Mouse (Mus musculus) midbrain, embryonic 11.5 days (tissue): ENCODE measurements around the gene Ppp1r13l. TPM values are rescaled to one million over a fixed set of nuclear protein-coding genes. Genes with fewer than 3 reads are reported as not detected.

Experiments
- ATAC-seq: fragments of 200-750 bp; cut with Nextera tagmentation; 2 replicates; pipeline ENCODE4 v1.8.0; 2017; ENCODE audit warnings: moderate TSS enrichment, moderate library complexity; ENCODE audit not compliant: low FRiP score
- DNase-seq: peaks from one replicate; pipeline ENCODE4 v3.0.0; 2015; ENCODE audit warnings: low spot score; ENCODE audit errors: missing footprints
- H3K27ac ChIP-seq: fragments of 300-500 bp; sonication (generic); 2 replicates; pipeline ENCODE4 v1.5.1; 2014; ENCODE audit warnings: low read depth, low read length
- H3K27me3 ChIP-seq: fragments of 300-500 bp; sonication (generic); 2 replicates; pipeline ENCODE4 v1.6.1; 2014; ENCODE audit warnings: mild to moderate bottlenecking, low read length, moderate library complexity, mixed read lengths; ENCODE audit not compliant: control insufficient read depth, insufficient read depth
- H3K36me3 ChIP-seq: fragments of 300-500 bp; sonication (generic); 2 replicates; pipeline ENCODE4 v1.6.1; 2014; ENCODE audit warnings: mild to moderate bottlenecking, low read length, moderate library complexity, mixed read lengths; ENCODE audit not compliant: control insufficient read depth, insufficient read depth
- H3K4me1 ChIP-seq: fragments of 300-500 bp; sonication (generic); 2 replicates; pipeline ENCODE4 v1.6.1; 2014; ENCODE audit warnings: low read length; ENCODE audit not compliant: control insufficient read depth, insufficient read depth
- H3K4me2 ChIP-seq: fragments of 300-500 bp; sonication (generic); 2 replicates; pipeline ENCODE4 v1.6.1; 2014; ENCODE audit warnings: mild to moderate bottlenecking, moderate library complexity
- H3K4me3 ChIP-seq: fragments of 300-500 bp; sonication (generic); 2 replicates; pipeline ENCODE4 v1.5.1; 2014; ENCODE audit warnings: low read depth, low read length
- H3K9ac ChIP-seq: fragments of 300-500 bp; sonication (generic); 2 replicates; pipeline ENCODE4 v1.6.1; 2014; ENCODE audit warnings: low read length
- H3K9me3 ChIP-seq: fragments of 300-500 bp; sonication (generic); 2 replicates; pipeline ENCODE4 v1.6.1; 2016; ENCODE audit warnings: low read length; ENCODE audit not compliant: control insufficient read depth
- WGBS: fragments of 180-500 bp; shearing (Covaris S2); extraction: QIAGEN DNeasy Blood & Tissue Kit; methylation state at CpG from one replicate; pipeline ENCODE4 v1.1.7; 2014; 5-methylcytosine and 5-hydroxymethylcytosine counted together
- polyA plus RNA-seq: library from polyadenylated mRNA; unstranded; fragments of >200 nt; fragmentation: Nextera tagmentation; extraction: Ambion mirVana; gene quantifications from 2 replicates; pipeline ENCODE4 v1.2.1, GENCODE M21; 2014

Gene Ppp1r13l
- polyA plus RNA-seq, 1 experiment from 2014 or later, result 3.0 TPM

DNA sequence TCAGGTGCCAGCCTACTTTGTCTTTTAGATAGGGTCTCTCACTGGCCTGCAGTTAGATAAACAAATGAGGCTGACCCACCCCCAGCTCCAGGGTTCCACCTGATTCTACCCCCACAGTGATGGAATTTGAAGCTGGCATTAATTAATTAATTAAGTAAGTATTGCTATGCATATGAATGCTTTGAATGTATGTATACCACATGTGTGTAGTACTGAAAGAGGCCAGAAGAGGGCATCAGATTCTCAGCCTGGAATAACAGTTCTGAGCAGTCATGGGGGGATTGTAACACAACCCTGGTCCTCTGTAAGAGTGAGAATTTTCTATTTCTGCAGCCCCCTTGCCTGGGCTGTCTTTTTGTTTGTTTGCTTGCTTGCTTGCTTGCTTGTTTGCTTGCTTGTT lies 31.1 kb upstream of the Ppp1r13l start:
- no peak overlapping the region for H3K4me2 ChIP-seq
- H3K4me1 ChIP-seq, result peaks cover 12% of the 10 kb centered on the region; the same call in 1 of the 2 replicates
- no peak for DNase-seq
- no peaks in the 10 kb centered on the region for H3K9me3 ChIP-seq
- H3K9ac ChIP-seq, result no peak overlapping the region
- ATAC-seq, result no peak
- H3K4me3 ChIP-seq, result no peak overlapping the region
- H3K27ac ChIP-seq, result no peak overlapping the region
- no peaks in the 10 kb centered on the region for H3K36me3 ChIP-seq
- H3K27me3 ChIP-seq, result no peaks in the 10 kb centered on the region

DNA sequence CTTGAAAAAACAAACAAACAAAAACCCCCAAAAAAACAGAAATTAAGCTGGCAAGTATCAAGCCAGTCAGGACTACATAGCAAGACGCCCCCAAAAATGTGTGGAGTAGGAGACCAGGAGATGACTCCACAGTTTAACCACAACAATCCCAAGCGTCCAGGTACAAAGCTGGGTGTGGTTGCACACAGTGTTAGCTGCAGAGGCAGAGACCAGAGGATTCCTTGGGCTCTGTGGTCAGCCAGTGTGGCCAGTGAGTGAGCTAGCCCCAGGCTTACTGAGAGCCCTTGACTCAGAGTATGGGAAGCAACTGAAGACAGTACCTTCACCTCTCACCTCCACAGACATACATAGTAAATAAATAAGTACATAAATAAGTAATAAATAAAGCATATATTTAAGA lies 27.6 kb upstream of the Ppp1r13l start:
- ATAC-seq, result no peak
- Histone ChIP-seq H3K4me3 (no peak overlapping the region), H3K36me3 (no peaks in the 10 kb centered on the region), H3K4me1 (peaks cover 6% of the 10 kb centered on the region; the same call in 1 of the 2 replicates), H3K27me3 (no peaks in the 10 kb centered on the region), H3K9me3 (no peaks in the 10 kb centered on the region), H3K9ac (no peak overlapping the region), H3K4me2 (no peak overlapping the region), H3K27ac (no peak overlapping the region)
- no peak for DNase-seq
- WGBS, result 65% methylated on average over 2 of the region's 2 CpGs

DNA sequence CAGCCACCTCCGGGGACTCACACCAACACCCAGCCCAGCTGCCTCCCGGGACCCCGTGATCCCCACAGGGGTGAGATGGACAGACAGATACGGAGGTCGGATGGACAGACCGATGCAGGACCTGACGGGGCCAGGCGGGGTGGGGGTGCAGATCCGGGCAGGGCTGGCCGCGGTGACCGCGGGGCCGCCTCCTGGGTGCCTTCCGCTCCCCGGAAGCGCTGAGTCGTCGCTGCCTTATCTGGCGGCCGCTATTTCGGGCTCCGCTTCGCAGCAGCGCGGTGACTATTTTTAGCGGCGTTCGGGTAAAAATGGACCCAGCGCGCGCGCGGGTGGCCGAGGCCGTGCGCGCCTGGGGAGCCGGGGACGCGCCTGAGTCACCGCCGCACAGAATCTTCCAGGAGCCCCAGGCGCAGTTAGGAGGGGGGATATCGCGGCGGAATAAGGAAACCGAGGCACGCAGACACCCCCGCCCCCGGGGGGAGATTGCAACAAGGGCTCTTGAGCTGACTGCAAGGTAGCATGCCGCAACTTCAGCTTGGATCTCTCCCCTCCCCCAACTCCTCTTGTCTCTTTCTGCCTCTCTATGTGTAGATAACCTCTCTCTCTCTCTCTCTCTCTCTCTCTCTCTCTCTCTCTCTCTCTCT lies 26.7 kb upstream of the Ppp1r13l start:
- ATAC-seq (peak; percentile 62), DNase-seq (peak; percentile 96)
- Histone ChIP-seq H3K4me2 (peak overlapping the region; percentile 87), H3K4me1 (peaks cover 4% of the 10 kb centered on the region; the same call in 1 of the 2 replicates), H3K36me3 (no peaks in the 10 kb centered on the region), H3K9ac (peak overlapping the region; percentile 83), H3K27me3 (no peaks in the 10 kb centered on the region), H3K9me3 (no peaks in the 10 kb centered on the region), H3K4me3 (peak overlapping the region; percentile 60), H3K27ac (no peak overlapping the region; the same call in 1 of the 2 replicates)
- under 1% methylated on average over 52 of the region's 52 CpGs for WGBS

DNA sequence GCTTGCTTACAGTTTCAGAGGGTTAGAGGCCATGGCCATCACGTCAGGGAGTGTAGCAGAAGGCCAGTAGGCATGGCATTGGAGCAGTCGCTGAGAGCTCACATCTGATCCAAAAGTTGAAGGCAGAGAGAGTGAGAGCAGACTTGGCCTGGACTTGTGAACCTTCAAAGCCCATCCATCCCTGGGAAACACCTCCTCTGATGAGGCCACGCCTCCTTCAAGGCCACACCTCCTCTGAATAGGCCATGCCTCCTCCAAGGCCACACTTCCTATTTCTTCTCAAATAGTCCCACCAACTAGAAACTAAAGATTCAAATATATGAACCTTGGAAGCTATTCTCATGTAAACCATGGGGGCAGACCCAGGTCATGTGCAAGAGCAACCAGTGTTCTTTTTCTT lies 24.0 kb upstream of the Ppp1r13l start:
- Histone ChIP-seq H3K27ac (no peak overlapping the region), H3K9me3 (no peaks in the 10 kb centered on the region), H3K4me2 (no peak overlapping the region), H3K36me3 (no peaks in the 10 kb centered on the region), H3K4me3 (no peak overlapping the region), H3K9ac (no peak overlapping the region), H3K27me3 (no peaks in the 10 kb centered on the region), H3K4me1 (peaks cover 4% of the 10 kb centered on the region; the same call in 1 of the 2 replicates)
- WGBS, result 38% methylated on average over 3 of the region's 3 CpGs
- ATAC-seq (no peak), DNase-seq (no peak)

DNA sequence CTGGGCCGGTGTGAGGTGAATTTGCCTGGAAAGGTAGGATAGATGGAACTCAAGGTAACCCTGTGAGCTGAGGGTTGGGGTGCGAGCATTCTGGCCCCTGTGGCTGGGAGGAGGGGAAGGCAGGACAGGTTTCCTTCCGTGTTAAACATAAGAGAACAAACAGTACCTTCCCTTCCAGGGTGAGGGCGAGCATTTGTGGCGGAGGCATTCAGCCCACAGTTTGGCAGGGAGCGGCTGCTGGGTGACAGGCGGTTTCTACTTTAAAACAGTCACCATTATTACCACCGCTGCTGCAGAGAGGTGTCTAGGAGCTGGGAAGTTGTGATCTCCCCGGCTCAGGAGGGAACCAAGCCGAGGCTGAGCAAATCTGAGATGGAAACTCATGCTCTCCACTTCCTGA lies 22.4 kb upstream of the Ppp1r13l start:
- WGBS, result 71% methylated on average over 10 of the region's 10 CpGs
- Histone ChIP-seq H3K4me1 (peaks cover 10% of the 10 kb centered on the region), H3K4me2 (no peak overlapping the region), H3K36me3 (no peaks in the 10 kb centered on the region), H3K9me3 (no peaks in the 10 kb centered on the region), H3K27me3 (peaks cover 3% of the 10 kb centered on the region; the same call in 1 of the 2 replicates), H3K9ac (no peak overlapping the region), H3K4me3 (no peak overlapping the region), H3K27ac (no peak overlapping the region)
- no peak for DNase-seq
- ATAC-seq, result no peak

DNA sequence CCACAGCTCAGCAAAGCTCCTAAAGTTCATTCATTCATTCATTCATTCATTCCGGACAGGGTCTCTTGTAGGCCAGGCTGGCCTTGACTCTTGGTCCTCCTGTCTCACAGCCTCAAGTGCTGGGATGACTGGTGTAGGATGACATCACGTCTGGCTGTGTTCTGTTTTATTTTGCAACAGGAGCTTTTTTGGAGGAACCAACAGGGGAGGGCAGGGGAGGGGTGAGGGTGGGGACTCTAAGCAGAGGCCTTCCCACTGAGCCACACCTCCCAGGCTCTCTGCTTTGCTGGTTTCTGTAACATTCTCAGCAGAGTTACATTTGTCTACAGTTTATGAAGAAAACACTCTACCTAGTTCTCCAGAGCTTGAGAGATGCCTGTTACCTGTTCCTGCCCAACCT lies 21.5 kb upstream of the Ppp1r13l start:
- H3K36me3 ChIP-seq, result no peaks in the 10 kb centered on the region
- peaks cover 4% of the 10 kb centered on the region; the same call in 1 of the 2 replicates for H3K27me3 ChIP-seq
- WGBS, result 57% methylated on average over 2 of the region's 2 CpGs
- no peak for DNase-seq
- no peak overlapping the region for H3K9ac ChIP-seq
- H3K9me3 ChIP-seq, result no peaks in the 10 kb centered on the region
- peaks cover 11% of the 10 kb centered on the region for H3K4me1 ChIP-seq
- no peak for ATAC-seq
- no peak overlapping the region for H3K27ac ChIP-seq
- no peak overlapping the region for H3K4me3 ChIP-seq
- no peak overlapping the region for H3K4me2 ChIP-seq

DNA sequence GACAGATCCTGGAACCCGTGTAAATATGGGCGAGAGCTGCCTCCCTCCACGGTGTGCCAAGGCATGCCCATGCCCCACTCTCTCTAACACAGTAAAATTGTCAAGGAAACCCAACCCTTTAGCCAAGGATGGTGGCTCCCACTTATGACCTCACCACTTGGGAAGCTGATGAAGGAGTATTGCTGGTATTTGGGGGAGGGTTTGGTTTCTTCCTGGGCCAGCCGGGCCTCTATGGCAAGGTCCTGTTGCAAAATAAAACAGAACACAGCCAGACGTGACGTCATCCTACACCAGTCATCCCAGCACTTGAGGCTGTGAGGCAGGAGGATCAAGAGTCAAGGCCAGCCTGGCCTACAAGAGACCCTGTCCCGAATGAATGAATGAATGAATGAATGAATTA lies 21.0 kb upstream of the Ppp1r13l start:
- no peak overlapping the region for H3K9ac ChIP-seq
- peaks cover 4% of the 10 kb centered on the region; the same call in 1 of the 2 replicates for H3K27me3 ChIP-seq
- H3K27ac ChIP-seq, result no peak overlapping the region
- H3K4me3 ChIP-seq, result no peak overlapping the region
- DNase-seq, result no peak
- H3K9me3 ChIP-seq, result no peaks in the 10 kb centered on the region
- H3K36me3 ChIP-seq, result no peaks in the 10 kb centered on the region
- no peak overlapping the region for H3K4me2 ChIP-seq
- 83% methylated on average over 7 of the region's 7 CpGs for WGBS
- H3K4me1 ChIP-seq, result peaks cover 7% of the 10 kb centered on the region
- ATAC-seq, result no peak

DNA sequence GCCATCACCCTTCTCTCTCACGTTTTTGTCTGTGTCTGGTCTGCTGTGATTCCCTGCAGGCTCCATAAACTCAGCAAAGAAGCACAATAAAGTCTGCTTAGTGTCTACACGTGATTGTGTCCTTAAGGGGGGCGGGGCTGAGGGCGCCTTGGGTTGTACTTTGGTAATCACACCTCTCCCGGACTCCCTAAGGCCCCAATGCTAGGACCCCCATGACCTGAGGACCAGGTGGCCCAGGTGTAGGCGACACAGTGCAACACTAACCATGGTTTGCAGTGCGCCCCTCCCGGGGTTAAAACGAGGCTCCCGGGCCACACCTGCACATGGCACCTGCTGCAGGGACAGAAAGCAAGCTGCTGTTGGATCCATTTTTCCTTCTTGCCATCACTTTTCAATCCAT lies 18.3 kb upstream of the Ppp1r13l start:
- ATAC-seq, result no peak
- Histone ChIP-seq H3K4me3 (no peak overlapping the region), H3K9me3 (no peaks in the 10 kb centered on the region), H3K4me1 (peaks cover 17% of the 10 kb centered on the region), H3K27ac (no peak overlapping the region), H3K9ac (no peak overlapping the region), H3K4me2 (no peak overlapping the region; the same call in 1 of the 2 replicates), H3K27me3 (peaks cover 4% of the 10 kb centered on the region; the same call in 1 of the 2 replicates), H3K36me3 (no peaks in the 10 kb centered on the region)
- WGBS, result 25% methylated on average over 10 of the region's 10 CpGs
- DNase-seq, result no peak

DNA sequence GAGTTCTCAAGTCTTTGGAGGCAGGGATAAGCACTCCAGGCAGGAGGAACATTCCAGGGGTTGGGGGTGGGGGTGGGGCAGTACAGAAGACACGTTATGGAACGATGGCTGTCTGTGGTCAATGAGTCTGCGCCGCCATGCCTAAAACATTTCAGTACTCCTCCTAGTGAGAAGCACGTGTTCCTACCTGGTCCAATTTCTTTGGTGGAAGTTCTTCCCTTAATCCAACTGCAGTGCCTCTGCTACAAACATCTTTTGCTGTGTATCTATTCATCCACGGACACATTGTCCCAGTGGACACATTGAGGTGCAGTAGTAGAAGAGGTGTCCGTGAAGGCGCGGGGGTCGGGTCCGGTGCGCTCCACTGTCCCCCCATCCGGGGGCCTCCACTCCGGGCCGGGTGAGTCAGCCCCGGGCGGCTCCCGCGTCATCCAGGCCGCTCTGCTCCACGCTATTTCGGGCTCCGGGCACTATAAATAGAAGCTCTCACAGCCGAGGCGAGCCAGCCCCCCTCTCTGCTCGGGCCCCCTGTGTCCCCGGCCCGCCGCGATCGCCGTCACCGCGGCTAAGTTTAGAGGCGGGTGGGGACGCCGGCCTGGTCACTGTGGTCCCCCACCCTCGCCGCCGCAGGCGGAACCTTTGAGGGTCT lies 17.7 kb upstream of the Ppp1r13l start:
- Histone ChIP-seq H3K27me3 (peaks cover 4% of the 10 kb centered on the region; the same call in 1 of the 2 replicates), H3K27ac (no peak overlapping the region), H3K4me2 (peak overlapping the region; percentile 90), H3K9me3 (no peaks in the 10 kb centered on the region), H3K4me1 (peaks cover 17% of the 10 kb centered on the region), H3K4me3 (peak overlapping the region; percentile 48), H3K36me3 (no peaks in the 10 kb centered on the region), H3K9ac (peak overlapping the region; percentile 61)
- ATAC-seq, result no peak
- WGBS, result under 1% methylated on average over 41 of the region's 41 CpGs
- DNase-seq, result peak; percentile 86
